Mouse (Mus musculus) limb, embryonic 12.5 days (tissue): ENCODE results near the gene Car5b. TPM values are rescaled to one million over a fixed set of nuclear protein-coding genes. Genes with fewer than 3 reads are reported as not detected.
A peak's percentile ranks its signal among the peaks of the same experiment; 100 is the strongest.

Experiments used
- ATAC-seq: fragments of 200-750 bp; cut with Nextera tagmentation; 2 replicates; pipeline ENCODE4 v1.8.0; 2017; ENCODE audit warnings: low read depth, moderate TSS enrichment; ENCODE audit not compliant: insufficient number of reproducible peaks, insufficient read depth, low FRiP score, low TSS enrichment
- H3K27ac ChIP-seq: fragments of 300-500 bp; sonication (generic); 2 replicates; pipeline ENCODE4 v1.5.1; 2016; ENCODE audit warnings: mild to moderate bottlenecking, moderate library complexity
- H3K27me3 ChIP-seq: fragments of 300-500 bp; sonication (generic); 2 replicates; pipeline ENCODE4 v1.6.1; 2016; ENCODE audit warnings: mild to moderate bottlenecking, moderate library complexity
- H3K36me3 ChIP-seq: fragments of 300-500 bp; sonication (generic); 2 replicates; pipeline ENCODE4 v1.6.1; 2016; ENCODE audit warnings: mild to moderate bottlenecking, moderate library complexity
- H3K4me1 ChIP-seq: fragments of 300-500 bp; sonication (generic); replicated peaks from 2 replicates; pipeline ENCODE4 v1.6.1; 2016
- H3K4me2 ChIP-seq: fragments of 300-500 bp; sonication (generic); 2 replicates; pipeline ENCODE4 v1.6.1; 2016; ENCODE audit warnings: mild to moderate bottlenecking, moderate library complexity
- H3K4me3 ChIP-seq: fragments of 300-500 bp; sonication (generic); replicated peaks from 2 replicates; pipeline ENCODE4 v1.5.1; 2016; ENCODE audit warnings: mild to moderate bottlenecking
- H3K9ac ChIP-seq: fragments of 300-500 bp; sonication (generic); replicated peaks from 2 replicates; pipeline ENCODE4 v1.6.1; 2016; ENCODE audit warnings: mild to moderate bottlenecking, moderate library complexity
- H3K9me3 ChIP-seq: fragments of 300-500 bp; sonication (generic); 2 replicates; pipeline ENCODE4 v1.6.1; 2016; ENCODE audit warnings: mild to moderate bottlenecking, moderate library complexity
- WGBS: fragments of 180-500 bp; shearing (Covaris S2); methylation state at CpG from one replicate; pipeline ENCODE4 v1.1.7; 2016; 5-methylcytosine and 5-hydroxymethylcytosine counted together
- polyA plus RNA-seq: library from polyadenylated mRNA; unstranded; fragments of >200 nt; fragmentation: Nextera tagmentation; extraction: Ambion mirVana; gene quantifications from 2 replicates; pipeline ENCODE4 v1.2.1, GENCODE M21; 2016

Car5b gene
- polyA plus RNA-seq, 1 experiment from 2014 or later = 1.2 TPM

- H3K27me3 ChIP-seq = peaks cover 28% of the 10 kb centered on the region
- peak within 1 kb of the TSS; percentile 66 for H3K9ac ChIP-seq
- H3K4me3 ChIP-seq = peak within 1 kb of the TSS; percentile 56
- no peaks in the 10 kb centered on the region for H3K9me3 ChIP-seq
- peak; percentile 93 for ATAC-seq
- peaks cover 21% of the 10 kb centered on the region for H3K36me3 ChIP-seq
- H3K4me1 ChIP-seq = no peaks in the 10 kb centered on the region
- WGBS = 16% methylated on average over 25 of the region's 29 CpGs
- H3K27ac ChIP-seq = peak within 1 kb of the TSS; percentile 98
- H3K4me2 ChIP-seq = peak within 1 kb of the TSS; percentile 59
Measured at GRCm38 (mm10) chrX:163958467-163958875, 69.3 kb downstream of the Car5b start, which contains the start of gene Zrsr2. Gene Zrsr2 (minus strand): TSS chrX:163958661.

- H3K27ac ChIP-seq = peak overlapping the region; percentile 98
- peaks cover 24% of the 10 kb centered on the region for H3K27me3 ChIP-seq
- H3K4me2 ChIP-seq = peak overlapping the region; percentile 59
- peak overlapping the region; percentile 56 for H3K4me3 ChIP-seq
- no peaks in the 10 kb centered on the region for H3K4me1 ChIP-seq
- H3K9ac ChIP-seq = peak overlapping the region; percentile 66
- peak; percentile 95 for ATAC-seq
- 22% methylated on average over 27 of the region's 67 CpGs for WGBS
- H3K9me3 ChIP-seq = no peaks in the 10 kb centered on the region
- H3K36me3 ChIP-seq = peaks cover 26% of the 10 kb centered on the region
Measured at GRCm38 (mm10) chrX:163957803-163958466, 69.9 kb downstream of the Car5b start.

- Histone ChIP-seq H3K4me1 (no peaks in the 10 kb centered on the region), H3K27me3 (peaks cover 21% of the 10 kb centered on the region), H3K27ac (peak overlapping the region; percentile 98), H3K9ac (peak overlapping the region; percentile 66), H3K9me3 (no peaks in the 10 kb centered on the region), H3K36me3 (peaks cover 29% of the 10 kb centered on the region), H3K4me2 (peak overlapping the region; percentile 59), H3K4me3 (peak overlapping the region; percentile 56)
- no peak for ATAC-seq
- WGBS = 36% methylated on average over 12 of the region's 12 CpGs
Measured at GRCm38 (mm10) chrX:163957381-163957780, 70.4 kb downstream of the Car5b start.

GRCm38 (mm10) chrX:163951618-163952017 is 76.2 kb downstream of the Car5b start:
- Histone ChIP-seq H3K36me3 (peaks cover 59% of the 10 kb centered on the region), H3K27ac (no peak overlapping the region), H3K9ac (no peak overlapping the region), H3K9me3 (no peaks in the 10 kb centered on the region), H3K4me2 (no peak overlapping the region), H3K27me3 (no peaks in the 10 kb centered on the region; the same call in 1 of the 2 replicates), H3K4me3 (no peak overlapping the region), H3K4me1 (no peaks in the 10 kb centered on the region)
- ATAC-seq = no peak
- 80% methylated on average over 1 of the region's 1 CpGs for WGBS

GRCm38 (mm10) chrX:163944381-163944780 is 83.4 kb downstream of the Car5b start:
- Histone ChIP-seq H3K4me2 (no peak overlapping the region), H3K4me3 (no peak overlapping the region), H3K27ac (no peak overlapping the region), H3K4me1 (no peaks in the 10 kb centered on the region), H3K9ac (no peak overlapping the region), H3K9me3 (no peaks in the 10 kb centered on the region), H3K27me3 (peaks cover 3% of the 10 kb centered on the region), H3K36me3 (peaks cover 46% of the 10 kb centered on the region; the same call in 1 of the 2 replicates)
- 86% methylated on average over 3 of the region's 3 CpGs for WGBS
- no peak for ATAC-seq

GRCm38 (mm10) chrX:163938587-163938986 is 89.2 kb downstream of the Car5b start:
- peaks cover 38% of the 10 kb centered on the region; the same call in 1 of the 2 replicates for H3K36me3 ChIP-seq
- 89% methylated on average over 6 of the region's 6 CpGs for WGBS

GRCm38 (mm10) chrX:163934731-163935130 is 93.1 kb downstream of the Car5b start:
- Histone ChIP-seq H3K27ac (no peak overlapping the region), H3K4me3 (no peak overlapping the region)

More at GRCm38 (mm10) chrX:163938587-163938986, 89.2 kb downstream of the Car5b start:
- Histone ChIP-seq H3K4me3 (no peak overlapping the region), H3K4me2 (no peak overlapping the region), H3K9me3 (no peaks in the 10 kb centered on the region), H3K27me3 (peaks cover 12% of the 10 kb centered on the region), H3K9ac (no peak overlapping the region), H3K27ac (no peak overlapping the region), H3K4me1 (no peaks in the 10 kb centered on the region)
- ATAC-seq = no peak

GRCm38 (mm10) chrX:163929550-163929949 is 98.2 kb downstream of the Car5b start:
- H3K36me3 ChIP-seq = no peaks in the 10 kb centered on the region
- H3K4me1 ChIP-seq = no peaks in the 10 kb centered on the region
- peaks cover 12% of the 10 kb centered on the region for H3K27me3 ChIP-seq
- no peak overlapping the region for H3K27ac ChIP-seq
- H3K4me3 ChIP-seq = no peak overlapping the region
- no peaks in the 10 kb centered on the region for H3K9me3 ChIP-seq
- H3K4me2 ChIP-seq = no peak overlapping the region
- no peak overlapping the region for H3K9ac ChIP-seq
- no peak for ATAC-seq

More at GRCm38 (mm10) chrX:163934731-163935130, 93.1 kb downstream of the Car5b start:
- H3K4me1 ChIP-seq = no peaks in the 10 kb centered on the region
- peaks cover 22% of the 10 kb centered on the region; the same call in 1 of the 2 replicates for H3K36me3 ChIP-seq
- ATAC-seq = no peak
- no peak overlapping the region for H3K4me2 ChIP-seq
- H3K9ac ChIP-seq = no peak overlapping the region
- no peaks in the 10 kb centered on the region for H3K9me3 ChIP-seq
- 87% methylated on average over 8 of the region's 8 CpGs for WGBS
- H3K27me3 ChIP-seq = peaks cover 20% of the 10 kb centered on the region

Other genes with a start within 250 kb of the Car5b start
- 21.7 and 22.5 TPM in 2 replicates for gene Ap1s2, start 119.0 kb downstream of the Car5b start, polyA plus RNA-seq
- gene Zrsr2, start 69.3 kb downstream of the Car5b start, polyA plus RNA-seq = 85.8 and 94.1 TPM in 2 replicates
- gene Siah1b, start 48.5 kb upstream of the Car5b start, polyA plus RNA-seq = 38.1 and 41.0 TPM in 2 replicates
- gene Cltrn, start 60.8 kb upstream of the Car5b start, polyA plus RNA-seq = not detected in 2 replicates
- gene Ace2, start 111.3 kb upstream of the Car5b start, polyA plus RNA-seq = 0.12 TPM in 1 of 2 replicates, not detected in the other
- gene Bmx, start 230.2 kb upstream of the Car5b start, polyA plus RNA-seq = 0.24 and 0.58 TPM in 2 replicates
- gene Pir, start 241.4 kb upstream of the Car5b start, polyA plus RNA-seq = 7.1 and 8.6 TPM in 2 replicates